21 mouse cellular contexts compared by ENCODE assay signal in genomic region chr19:44582103-44582502, GRCm38 (mm10). TPM values are rescaled to one million over a fixed set of nuclear protein-coding genes. Genes with fewer than 3 reads are reported as not detected.
A peak's percentile ranks its signal among the peaks of the same experiment; 100 is the strongest.
DNase-seq lines count a peak whose midpoint lies in the region; ATAC-seq and TF ChIP-seq lines count a peak whose summit lies in the region.
"Had no signal": no experiment of that assay in that cellular context is flagged by ENCODE, and none has a peak within 500 bp of the region (broad histone marks: within the 10 kb centered on the region; RNA-seq: fewer than 3 reads in every experiment).

No protein-coding gene starts in this region.

- no peak overlapping the region for H3K9ac ChIP-seq in hindbrain, embryonic 13.5 days
- H3K9ac ChIP-seq in hindbrain, postnatal 0 days (replicated peaks; ENCODE audit: low read length), result no peak overlapping the region
- H3K9ac ChIP-seq in midbrain, embryonic 15.5 days, result no peak overlapping the region
- H3K9ac ChIP-seq in midbrain, embryonic 14.5 days (replicated peaks; ENCODE audit: low read length), result no peak overlapping the region
- no peak overlapping the region for H3K9ac ChIP-seq in hindbrain, embryonic 15.5 days
- no peak overlapping the region for H3K9ac ChIP-seq in neural tube, embryonic 15.5 days (replicated peaks)
- H3K9ac ChIP-seq: embryonic facial prominence, embryonic 13.5 days; limb, embryonic 12.5 days; liver, embryonic 13.5 days; lung, embryonic 15.5 days; midbrain, embryonic 12.5 days had no signal

- 0 out of 2 replicates have a peak, but pooled peaks have one; percentile 59 for ATAC-seq in hindbrain, embryonic 13.5 days (ENCODE audit: low FRiP score)
- no peak for ATAC-seq in hindbrain, postnatal 0 days
- ATAC-seq in midbrain, embryonic 15.5 days (replicated peaks), result peak; percentile 27; the same call in 1 of the 2 replicates
- ATAC-seq in midbrain, embryonic 14.5 days (ENCODE audit: low FRiP score, low TSS enrichment), result no peak
- 0 out of 2 replicates have a peak, but pooled peaks have one; percentile 9 for ATAC-seq in hindbrain, embryonic 15.5 days (ENCODE audit: low FRiP score, low read depth)
- peak; percentile 27; the same call in 1 of the 2 replicates for ATAC-seq in neural tube, embryonic 15.5 days (ENCODE audit: low FRiP score)

- 80% methylated on average over 10 of the region's 10 CpGs for WGBS in hindbrain, embryonic 13.5 days
- 81% methylated on average over 10 of the region's 10 CpGs for WGBS in hindbrain, postnatal 0 days
- 76% methylated on average over 10 of the region's 10 CpGs for WGBS in midbrain, embryonic 15.5 days
- 77% methylated on average over 10 of the region's 10 CpGs for WGBS in midbrain, embryonic 14.5 days
- 85% methylated on average over 10 of the region's 10 CpGs for WGBS in hindbrain, embryonic 15.5 days
- 76% methylated on average over 10 of the region's 10 CpGs for WGBS in neural tube, embryonic 15.5 days

- no peak overlapping the region for H3K4me2 ChIP-seq in hindbrain, embryonic 13.5 days
- H3K4me2 ChIP-seq in hindbrain, postnatal 0 days (ENCODE audit: low read depth, low read length), result no peak overlapping the region
- H3K4me2 ChIP-seq in midbrain, embryonic 15.5 days, result no peak overlapping the region
- no peak overlapping the region for H3K4me2 ChIP-seq in midbrain, embryonic 14.5 days (ENCODE audit: low read length)
- no peak overlapping the region for H3K4me2 ChIP-seq in hindbrain, embryonic 15.5 days
- H3K4me2 ChIP-seq in neural tube, embryonic 15.5 days, result no peak overlapping the region
- H3K4me2 ChIP-seq: embryonic facial prominence, embryonic 13.5 days; limb, embryonic 12.5 days; liver, embryonic 13.5 days; lung, embryonic 15.5 days; midbrain, embryonic 12.5 days had no signal

- H3K4me1 ChIP-seq in hindbrain, embryonic 13.5 days (replicated peaks), result peaks cover 6% of the 10 kb centered on the region
- H3K4me1 ChIP-seq in hindbrain, postnatal 0 days (ENCODE audit: insufficient read depth, low read length), result no peaks in the 10 kb centered on the region
- H3K4me1 ChIP-seq in midbrain, embryonic 15.5 days, result no peaks in the 10 kb centered on the region
- H3K4me1 ChIP-seq in midbrain, embryonic 14.5 days (ENCODE audit: control insufficient read depth, insufficient read depth, low read length), result no peaks in the 10 kb centered on the region
- 0 out of 2 replicates have a peak, but pooled peaks cover 3% of the 10 kb centered on the region for H3K4me1 ChIP-seq in hindbrain, embryonic 15.5 days (replicated peaks)
- peaks cover 3% of the 10 kb centered on the region; the same call in 1 of the 2 replicates for H3K4me1 ChIP-seq in neural tube, embryonic 15.5 days
- H3K4me1 ChIP-seq: embryonic facial prominence, embryonic 13.5 days; liver, embryonic 13.5 days; lung, embryonic 15.5 days; midbrain, embryonic 12.5 days had no signal

- no peak overlapping the region for H3K4me3 ChIP-seq in hindbrain, embryonic 13.5 days
- H3K4me3 ChIP-seq in hindbrain, postnatal 0 days (ENCODE audit: low read length), result no peak overlapping the region
- H3K4me3 ChIP-seq in midbrain, embryonic 15.5 days, result no peak overlapping the region
- H3K4me3 ChIP-seq in midbrain, embryonic 14.5 days (replicated peaks; ENCODE audit: low read depth, low read length), result no peak overlapping the region
- H3K4me3 ChIP-seq in hindbrain, embryonic 15.5 days, result no peak overlapping the region
- H3K4me3 ChIP-seq in neural tube, embryonic 15.5 days (replicated peaks), result no peak overlapping the region
- H3K4me3 ChIP-seq: embryonic facial prominence, embryonic 13.5 days; limb, embryonic 12.5 days; liver, embryonic 13.5 days; lung, embryonic 15.5 days; midbrain, embryonic 12.5 days had no signal

- H3K36me3 ChIP-seq in hindbrain, embryonic 13.5 days, result peaks cover 5% of the 10 kb centered on the region; the same call in 1 of the 2 replicates
- H3K36me3 ChIP-seq in hindbrain, postnatal 0 days (ENCODE audit: insufficient read depth, low read length), result no peaks in the 10 kb centered on the region
- no peaks in the 10 kb centered on the region for H3K36me3 ChIP-seq in midbrain, embryonic 15.5 days (replicated peaks)
- peaks cover under 1% of the 10 kb centered on the region; the same call in 1 of the 2 replicates for H3K36me3 ChIP-seq in midbrain, embryonic 14.5 days (ENCODE audit: control insufficient read depth, insufficient read depth, low read length)
- no peaks in the 10 kb centered on the region for H3K36me3 ChIP-seq in hindbrain, embryonic 15.5 days
- H3K36me3 ChIP-seq in neural tube, embryonic 15.5 days, result no peaks in the 10 kb centered on the region
- H3K36me3 ChIP-seq: liver, embryonic 13.5 days; lung, embryonic 15.5 days had no signal

- no peak overlapping the region for H3K27ac ChIP-seq in hindbrain, embryonic 13.5 days
- no peak overlapping the region for H3K27ac ChIP-seq in hindbrain, postnatal 0 days
- no peak overlapping the region for H3K27ac ChIP-seq in midbrain, embryonic 15.5 days
- H3K27ac ChIP-seq in midbrain, embryonic 14.5 days (replicated peaks; ENCODE audit: low read depth, low read length), result no peak overlapping the region
- no peak overlapping the region for H3K27ac ChIP-seq in hindbrain, embryonic 15.5 days (replicated peaks)
- H3K27ac ChIP-seq in neural tube, embryonic 15.5 days (replicated peaks), result no peak overlapping the region
- H3K27ac ChIP-seq: embryonic facial prominence, embryonic 13.5 days; limb, embryonic 12.5 days; liver, embryonic 13.5 days; lung, embryonic 15.5 days; macrophage; midbrain, embryonic 12.5 days had no signal

- H3K27me3 ChIP-seq in hindbrain, embryonic 13.5 days, result peaks cover 43% of the 10 kb centered on the region
- no peaks in the 10 kb centered on the region for H3K27me3 ChIP-seq in hindbrain, postnatal 0 days (ENCODE audit: insufficient read depth, low read length)
- H3K27me3 ChIP-seq in midbrain, embryonic 15.5 days (replicated peaks), result peaks cover 10% of the 10 kb centered on the region
- H3K27me3 ChIP-seq in midbrain, embryonic 14.5 days (ENCODE audit: control insufficient read depth, insufficient read depth, low read length), result 0 out of 2 replicates have a peak, but pooled peaks cover 4% of the 10 kb centered on the region
- H3K27me3 ChIP-seq in hindbrain, embryonic 15.5 days, result peaks cover 20% of the 10 kb centered on the region
- peaks cover 25% of the 10 kb centered on the region; the same call in 1 of the 2 replicates for H3K27me3 ChIP-seq in neural tube, embryonic 15.5 days (replicated peaks)

- H3K9me3 ChIP-seq in hindbrain, embryonic 13.5 days, result no peaks in the 10 kb centered on the region
- no peaks in the 10 kb centered on the region for H3K9me3 ChIP-seq in hindbrain, postnatal 0 days (ENCODE audit: low read length)
- no peaks in the 10 kb centered on the region for H3K9me3 ChIP-seq in midbrain, embryonic 15.5 days
- no peaks in the 10 kb centered on the region for H3K9me3 ChIP-seq in midbrain, embryonic 14.5 days (ENCODE audit: control insufficient read depth, low read length)
- H3K9me3 ChIP-seq in hindbrain, embryonic 15.5 days, result no peaks in the 10 kb centered on the region
- H3K9me3 ChIP-seq in neural tube, embryonic 15.5 days (replicated peaks), result no peaks in the 10 kb centered on the region
- H3K9me3 ChIP-seq: embryonic facial prominence, embryonic 13.5 days; limb, embryonic 12.5 days; liver, embryonic 13.5 days; lung, embryonic 15.5 days; midbrain, embryonic 12.5 days had no signal

- TF ChIP-seq CTCF in hindbrain, postnatal 0 days (IDR thresholded peaks at IDR 0.05; ENCODE audit: low read depth), result no peak

- DNase-seq in hindbrain, postnatal 0 days (ENCODE audit: low spot score), result no peak
- no peak for DNase-seq in midbrain, embryonic 14.5 days
- no peak for DNase-seq in cerebellum, postnatal 25 days

RNA-seq across cellular contexts. Expression of gene Hif1an, which starts 19.5 kb away (rescaled TPM):
- 29.4 and 31.0 TPM in 2 replicates for polyA plus RNA-seq in hindbrain, embryonic 13.5 days (2015; fragmentation: Nextera tagmentation; extraction: Ambion mirVana)
- 10.2 and 12.7 TPM in 2 replicates for total RNA-seq in hindbrain, postnatal 0 days (2014; rRNA removed)
- polyA plus RNA-seq in hindbrain, postnatal 0 days (2015; fragmentation: Nextera tagmentation; extraction: Ambion mirVana), result 18.1 and 19.4 TPM in 2 replicates
- polyA plus RNA-seq in midbrain, embryonic 15.5 days (2015; fragmentation: Nextera tagmentation; extraction: Ambion mirVana), result 26.0 and 29.8 TPM in 2 replicates
- 21.1 and 21.7 TPM in 2 replicates for polyA plus RNA-seq in midbrain, embryonic 14.5 days (2014; fragmentation: Nextera tagmentation; extraction: Ambion mirVana)
- 23.6 and 24.8 TPM in 2 replicates for polyA plus RNA-seq in hindbrain, embryonic 15.5 days (2015; fragmentation: Nextera tagmentation; extraction: Ambion mirVana)
- 25.0 TPM in 2 replicates for polyA plus RNA-seq in neural tube, embryonic 15.5 days (2015; fragmentation: Nextera tagmentation; extraction: Ambion mirVana)

RNA-seq across cellular contexts. Expression of gene Ndufb8, which starts 26.9 kb away (rescaled TPM):
- polyA plus RNA-seq in hindbrain, embryonic 13.5 days (2015; fragmentation: Nextera tagmentation; extraction: Ambion mirVana), result 592 and 624 TPM in 2 replicates
- total RNA-seq in hindbrain, postnatal 0 days (2014; rRNA removed), result 500 and 558 TPM in 2 replicates
- 932 and 959 TPM in 2 replicates for polyA plus RNA-seq in hindbrain, postnatal 0 days (2015; fragmentation: Nextera tagmentation; extraction: Ambion mirVana)
- polyA plus RNA-seq in midbrain, embryonic 15.5 days (2015; fragmentation: Nextera tagmentation; extraction: Ambion mirVana), result 601 and 626 TPM in 2 replicates
- polyA plus RNA-seq in midbrain, embryonic 14.5 days (2014; fragmentation: Nextera tagmentation; extraction: Ambion mirVana), result 566 and 729 TPM in 2 replicates
- polyA plus RNA-seq in hindbrain, embryonic 15.5 days (2015; fragmentation: Nextera tagmentation; extraction: Ambion mirVana), result 674 and 705 TPM in 2 replicates
- 714 and 813 TPM in 2 replicates for polyA plus RNA-seq in neural tube, embryonic 15.5 days (2015; fragmentation: Nextera tagmentation; extraction: Ambion mirVana)

RNA-seq across cellular contexts. Expression of gene Gm20538, which starts 29.5 kb away (rescaled TPM):
- not detected in 2 replicates for polyA plus RNA-seq in hindbrain, embryonic 13.5 days (2015; fragmentation: Nextera tagmentation; extraction: Ambion mirVana)
- total RNA-seq in hindbrain, postnatal 0 days (2014; rRNA removed), result not detected in 2 replicates
- not detected in 2 replicates for polyA plus RNA-seq in hindbrain, postnatal 0 days (2015; fragmentation: Nextera tagmentation; extraction: Ambion mirVana)
- polyA plus RNA-seq in midbrain, embryonic 15.5 days (2015; fragmentation: Nextera tagmentation; extraction: Ambion mirVana), result not detected in 2 replicates
- polyA plus RNA-seq in midbrain, embryonic 14.5 days (2014; fragmentation: Nextera tagmentation; extraction: Ambion mirVana), result not detected in 2 replicates
- polyA plus RNA-seq in hindbrain, embryonic 15.5 days (2015; fragmentation: Nextera tagmentation; extraction: Ambion mirVana), result not detected in 2 replicates
- polyA plus RNA-seq in neural tube, embryonic 15.5 days (2015; fragmentation: Nextera tagmentation; extraction: Ambion mirVana), result not detected in 2 replicates
- total RNA-seq: adrenal gland, adult 2 months; gastrocnemius, postnatal 36 days; hematopoietic stem cell, adult 5-6 weeks; layer of hippocampus, postnatal 10 days had no signal
- polyA plus RNA-seq: adrenal gland, adult 2 months; C2C12; embryonic facial prominence, embryonic 13.5 days; heart, embryonic 16.5 days; kidney, adult 2 months; limb, embryonic 12.5 days; liver, embryonic 13.5 days; lung, embryonic 15.5 days; macrophage; midbrain, embryonic 12.5 days; testis, adult 2 months had no signal

RNA-seq across cellular contexts. Expression of gene Sec31b, which starts 36.4 kb away (rescaled TPM):
- polyA plus RNA-seq in hindbrain, embryonic 13.5 days (2015; fragmentation: Nextera tagmentation; extraction: Ambion mirVana), result 0.26 and 0.51 TPM in 2 replicates
- 0.36 and 0.63 TPM in 2 replicates for total RNA-seq in hindbrain, postnatal 0 days (2014; rRNA removed)
- 0.32 and 0.33 TPM in 2 replicates for polyA plus RNA-seq in hindbrain, postnatal 0 days (2015; fragmentation: Nextera tagmentation; extraction: Ambion mirVana)
- polyA plus RNA-seq in midbrain, embryonic 15.5 days (2015; fragmentation: Nextera tagmentation; extraction: Ambion mirVana), result 0.19 and 0.30 TPM in 2 replicates
- 0.05 and 0.12 TPM in 2 replicates for polyA plus RNA-seq in midbrain, embryonic 14.5 days (2014; fragmentation: Nextera tagmentation; extraction: Ambion mirVana)
- 0.20 and 0.38 TPM in 2 replicates for polyA plus RNA-seq in hindbrain, embryonic 15.5 days (2015; fragmentation: Nextera tagmentation; extraction: Ambion mirVana)
- polyA plus RNA-seq in neural tube, embryonic 15.5 days (2015; fragmentation: Nextera tagmentation; extraction: Ambion mirVana), result 0.41 and 0.69 TPM in 2 replicates

Comparison
In these comparisons a context has a peak if more than half of its experiments do, and no peak if none do; other contexts are left out.
1. ATAC-seq: peak in hindbrain, embryonic 13.5 days (single experiment), midbrain, embryonic 15.5 days (single experiment), hindbrain, embryonic 15.5 days (single experiment) and neural tube, embryonic 15.5 days (single experiment); none in hindbrain, postnatal 0 days (single experiment) and midbrain, embryonic 14.5 days (single experiment).